Mouse (Mus musculus) lung, embryonic 16.5 days (tissue): ENCODE measurements around the gene Zbtb12. TPM values are rescaled to one million over a fixed set of nuclear protein-coding genes. Genes with fewer than 3 reads are reported as not detected.

ENCODE experiments used
- ATAC-seq: fragments of 200-750 bp; cut with Nextera tagmentation; 2 replicates; pipeline ENCODE4 v1.8.0; 2017; ENCODE audit warnings: low read depth, mild to moderate bottlenecking, moderate library complexity
- H3K27ac ChIP-seq: fragments of 300-500 bp; sonication (generic); 2 replicates; pipeline ENCODE4 v1.5.1; 2014; ENCODE audit warnings: mild to moderate bottlenecking, control low read depth, low read length
- H3K27me3 ChIP-seq: fragments of 300-500 bp; sonication (generic); 2 replicates; pipeline ENCODE4 v1.6.1; 2014; ENCODE audit warnings: low read depth, low read length, mixed read lengths; ENCODE audit not compliant: control insufficient read depth, insufficient read depth
- H3K36me3 ChIP-seq: fragments of 300-500 bp; sonication (generic); 2 replicates; pipeline ENCODE4 v1.6.1; 2014; ENCODE audit warnings: low read length; ENCODE audit not compliant: control insufficient read depth, insufficient read depth
- H3K4me1 ChIP-seq: fragments of 300-500 bp; sonication (generic); replicated peaks from 2 replicates; pipeline ENCODE4 v1.6.1; 2014; ENCODE audit warnings: low read length, mixed read lengths; ENCODE audit not compliant: control insufficient read depth, insufficient read depth
- H3K4me2 ChIP-seq: fragments of 300-500 bp; sonication (generic); 2 replicates; pipeline ENCODE4 v1.6.1; 2014; ENCODE audit warnings: low read depth, low read length, control low read depth
- H3K4me3 ChIP-seq: fragments of 300-500 bp; sonication (generic); 2 replicates; pipeline ENCODE4 v1.5.1; 2014; ENCODE audit warnings: mild to moderate bottlenecking, low read length, control low read depth
- H3K9ac ChIP-seq: fragments of 300-500 bp; sonication (generic); 2 replicates; pipeline ENCODE4 v1.6.1; 2014; ENCODE audit warnings: low read length, control low read depth
- H3K9me3 ChIP-seq: fragments of 300-500 bp; sonication (generic); 2 replicates; pipeline ENCODE4 v1.6.1; 2016; ENCODE audit warnings: low read length; ENCODE audit not compliant: control insufficient read depth
- WGBS: fragments of 180-500 bp; shearing (Covaris S2); extraction: QIAGEN DNeasy Blood & Tissue Kit; methylation state at CpG from one replicate; pipeline ENCODE4 v1.1.7; 2014; 5-methylcytosine and 5-hydroxymethylcytosine counted together
- polyA plus RNA-seq: library from polyadenylated mRNA; unstranded; fragments of >200 nt; fragmentation: Nextera tagmentation; extraction: Ambion mirVana; gene quantifications from 2 replicates; pipeline ENCODE4 v1.2.1, GENCODE M21; 2015

Gene Zbtb12
- polyA plus RNA-seq, 1 experiment from 2014 or later: 2.3 TPM

DNA sequence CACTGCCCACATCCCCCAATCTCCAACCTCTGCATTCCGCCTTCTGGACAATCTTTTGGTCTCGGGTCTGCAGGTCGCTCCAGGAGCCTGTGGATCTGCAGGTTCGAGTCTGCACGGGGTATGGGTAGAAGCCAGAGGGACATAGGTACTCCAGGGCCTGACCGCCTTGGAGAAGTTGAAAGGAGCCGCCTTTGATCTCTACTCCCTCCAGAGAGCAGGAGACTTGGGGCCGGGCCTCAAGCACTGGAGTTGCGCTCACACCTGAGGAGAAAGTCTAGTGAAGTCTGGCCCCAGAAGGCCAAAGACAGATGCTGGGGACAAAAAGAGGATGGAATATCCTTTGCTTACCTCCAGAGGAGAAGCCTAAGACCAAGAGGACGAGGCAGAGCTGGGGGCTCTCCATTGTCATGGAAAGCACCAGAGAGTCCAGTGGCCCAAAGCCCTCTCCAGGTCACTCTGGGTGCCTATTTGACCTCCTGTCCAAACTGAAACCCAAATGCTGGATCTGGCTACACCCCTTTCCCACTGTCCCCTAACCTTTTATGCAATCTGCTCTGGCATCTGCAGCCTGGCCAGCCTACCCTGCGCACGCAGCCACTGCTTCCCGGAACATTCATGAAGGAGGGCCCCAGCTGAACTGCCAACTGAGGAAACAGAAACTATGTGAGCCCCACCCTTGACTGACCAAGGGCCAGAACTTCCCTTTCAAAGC is 17.4 kb upstream of the Zbtb12 start:
- no peaks in the 10 kb centered on the region for H3K9me3 ChIP-seq
- no peak overlapping the region for H3K4me3 ChIP-seq
- no peak for ATAC-seq
- 60% methylated on average over 13 of the region's 13 CpGs for WGBS
- H3K4me1 ChIP-seq: no peaks in the 10 kb centered on the region
- no peak overlapping the region for H3K9ac ChIP-seq
- H3K27me3 ChIP-seq: no peaks in the 10 kb centered on the region
- no peak overlapping the region for H3K27ac ChIP-seq
- H3K36me3 ChIP-seq: peaks cover 3% of the 10 kb centered on the region; the same call in 1 of the 2 replicates
- no peak overlapping the region for H3K4me2 ChIP-seq

DNA sequence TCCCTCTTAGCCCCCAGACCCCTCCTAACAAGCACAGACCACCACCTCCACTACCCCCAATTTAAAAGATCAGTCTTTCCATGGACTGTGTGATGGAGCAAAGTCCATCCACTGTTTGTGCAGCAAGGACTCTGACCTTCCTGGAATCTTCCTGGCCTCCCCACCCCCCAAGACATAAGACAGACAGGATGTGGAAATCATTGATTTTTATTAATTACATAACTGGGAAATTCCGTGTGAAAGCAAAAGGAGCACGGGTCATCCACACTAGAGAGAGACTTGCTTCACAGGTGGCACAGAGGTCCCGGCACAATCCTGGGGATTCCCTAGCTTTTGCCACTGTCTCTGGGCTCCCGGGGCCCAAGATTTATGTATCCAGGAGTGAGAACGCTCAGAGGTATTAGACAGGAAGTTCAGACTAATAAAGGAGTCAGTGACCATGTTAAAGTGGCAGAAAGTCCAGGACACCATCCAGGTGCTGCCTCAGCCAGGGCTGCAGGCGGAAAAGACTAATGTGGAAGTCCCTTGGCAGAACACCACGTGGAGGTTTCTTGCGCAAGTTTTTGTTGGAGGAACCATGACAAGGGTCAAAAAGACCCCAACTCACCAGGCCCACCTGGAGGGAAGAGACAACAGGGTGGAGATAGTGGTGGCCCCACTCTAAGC is 16.7 kb upstream of the Zbtb12 start, which contains the start of gene Cfb:
TSS of gene Cfb (minus strand) at position 103 of the 666 bp plus-strand sequence.
- Histone ChIP-seq H3K36me3 (no peaks in the 10 kb centered on the region), H3K4me1 (no peaks in the 10 kb centered on the region), H3K27me3 (no peaks in the 10 kb centered on the region), H3K9me3 (no peaks in the 10 kb centered on the region), H3K4me3 (no peak within 1 kb of the TSS), H3K4me2 (no peak within 1 kb of the TSS), H3K27ac (no peak within 1 kb of the TSS), H3K9ac (no peak within 1 kb of the TSS)
- 53% methylated on average over 8 of the region's 8 CpGs for WGBS
- ATAC-seq: no peak

DNA sequence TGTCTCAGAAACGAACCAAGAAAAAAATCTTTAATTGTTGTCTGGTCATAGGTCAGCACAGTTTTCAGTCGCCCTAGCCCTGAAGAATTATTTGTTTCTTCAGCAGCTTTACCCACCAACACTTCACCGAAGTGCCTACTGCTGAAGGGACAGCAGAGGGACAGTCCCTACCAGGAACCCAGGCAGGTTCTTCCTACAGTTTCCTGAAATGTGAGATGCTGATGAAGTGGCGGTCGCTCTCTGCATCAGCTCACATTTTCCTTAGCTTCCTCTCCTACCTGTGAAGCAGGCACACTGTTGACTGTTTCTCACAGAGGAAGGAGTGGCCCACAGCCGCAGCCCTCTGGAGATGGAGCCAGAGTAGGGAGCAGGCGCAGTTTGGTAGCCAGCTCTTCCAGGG is 13.3 kb upstream of the Zbtb12 start:
- WGBS: 48% methylated on average over 7 of the region's 7 CpGs
- H3K27ac ChIP-seq: no peak overlapping the region
- H3K4me2 ChIP-seq: no peak overlapping the region
- no peaks in the 10 kb centered on the region for H3K36me3 ChIP-seq
- ATAC-seq: no peak
- no peak overlapping the region for H3K4me3 ChIP-seq
- H3K27me3 ChIP-seq: no peaks in the 10 kb centered on the region
- no peak overlapping the region for H3K9ac ChIP-seq
- H3K4me1 ChIP-seq: no peaks in the 10 kb centered on the region
- no peaks in the 10 kb centered on the region for H3K9me3 ChIP-seq

DNA sequence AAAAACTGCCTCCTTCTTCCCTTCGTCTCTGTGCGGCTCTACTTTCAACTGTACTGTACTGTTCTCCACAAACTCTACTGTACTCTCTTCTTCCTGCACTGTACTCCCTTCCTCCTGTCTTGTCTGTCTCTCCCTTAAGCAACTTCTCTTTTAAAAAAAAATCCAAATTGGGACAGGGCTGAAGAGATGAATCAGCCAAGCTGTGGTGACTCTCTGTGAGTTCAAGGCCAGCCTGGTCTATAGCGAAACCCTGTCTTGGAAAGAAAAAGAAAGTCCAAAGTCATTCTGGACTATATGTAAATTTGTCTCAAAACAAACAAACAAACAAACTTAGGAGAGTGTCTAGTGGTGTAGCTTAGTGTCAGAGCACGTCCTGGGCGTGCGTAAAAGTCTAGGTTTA is 5.0 kb upstream of the Zbtb12 start:
- Histone ChIP-seq H3K4me1 (no peaks in the 10 kb centered on the region), H3K4me3 (no peak overlapping the region)
- no peak for ATAC-seq

DNA sequence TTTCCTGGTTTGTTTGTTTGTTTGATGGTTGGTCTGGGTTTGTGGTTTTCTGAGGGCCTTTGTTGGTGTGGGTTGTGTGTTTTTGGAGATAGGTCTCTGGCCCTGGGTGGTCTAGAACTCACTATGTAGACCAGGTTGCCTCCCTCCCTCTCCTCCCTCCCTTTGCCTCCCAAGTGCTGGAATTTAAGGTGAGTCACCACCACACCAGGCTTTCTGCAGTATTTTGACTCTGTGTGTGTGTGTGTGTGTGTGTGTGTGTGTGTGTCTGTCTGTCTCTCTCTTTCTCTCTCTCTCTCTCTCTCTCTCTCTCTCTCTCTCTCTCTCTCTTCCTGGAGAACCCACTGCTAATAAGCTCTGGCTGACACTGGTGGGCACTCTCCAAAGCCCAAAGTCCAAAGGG is 1.9 kb downstream of the Zbtb12 start:
- H3K4me3 ChIP-seq: no peak overlapping the region
- H3K9me3 ChIP-seq: no peaks in the 10 kb centered on the region
- H3K27ac ChIP-seq: no peak overlapping the region
- ATAC-seq: no peak
- H3K4me1 ChIP-seq: no peaks in the 10 kb centered on the region
- no peaks in the 10 kb centered on the region for H3K36me3 ChIP-seq
- no peak overlapping the region for H3K9ac ChIP-seq
- no peak overlapping the region for H3K4me2 ChIP-seq
- H3K27me3 ChIP-seq: no peaks in the 10 kb centered on the region

More for the DNA sequence above, 5.0 kb upstream of the Zbtb12 start:
- Histone ChIP-seq H3K27ac (no peak overlapping the region), H3K27me3 (no peaks in the 10 kb centered on the region), H3K4me2 (no peak overlapping the region), H3K36me3 (no peaks in the 10 kb centered on the region), H3K9me3 (no peaks in the 10 kb centered on the region), H3K9ac (no peak overlapping the region)
- 82% methylated on average over 6 of the region's 6 CpGs for WGBS

DNA sequence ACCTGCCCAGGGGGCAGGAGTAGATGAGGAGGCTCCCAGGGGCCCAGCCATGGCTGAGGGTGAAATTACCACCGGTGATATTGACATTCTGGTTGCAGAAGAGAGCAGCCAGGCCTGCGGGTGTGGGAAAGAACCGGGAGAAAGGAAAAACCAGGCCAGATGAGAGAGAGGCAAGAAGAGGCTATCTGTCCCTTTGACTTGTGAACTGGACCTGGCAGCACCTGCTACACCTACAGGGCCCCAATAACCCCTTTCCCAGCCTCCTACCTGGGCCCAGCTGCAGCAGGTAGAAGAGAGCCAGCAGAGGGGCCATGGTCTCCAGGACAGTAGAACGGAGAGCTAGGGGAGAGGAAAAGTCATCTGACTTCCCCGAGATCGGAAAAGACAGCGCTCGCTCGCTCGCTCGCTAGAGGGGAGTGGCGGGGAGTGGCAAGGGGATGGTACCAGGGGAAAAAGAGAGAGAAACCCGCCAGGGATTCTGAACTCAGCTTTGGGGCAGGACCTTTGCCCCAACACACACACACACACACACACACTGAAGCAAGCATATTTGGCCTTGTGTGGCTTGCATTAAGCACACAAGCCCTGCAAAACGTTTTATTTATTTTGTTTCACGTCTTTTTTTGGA is 2.5 kb downstream of the Zbtb12 start, which contains the start of gene Gm20547:
TSS of gene Gm20547 (minus strand) at position 360 of the 628 bp plus-strand sequence.
- H3K27me3 ChIP-seq: no peaks in the 10 kb centered on the region
- WGBS: 12% methylated on average over 15 of the region's 15 CpGs

DNA sequence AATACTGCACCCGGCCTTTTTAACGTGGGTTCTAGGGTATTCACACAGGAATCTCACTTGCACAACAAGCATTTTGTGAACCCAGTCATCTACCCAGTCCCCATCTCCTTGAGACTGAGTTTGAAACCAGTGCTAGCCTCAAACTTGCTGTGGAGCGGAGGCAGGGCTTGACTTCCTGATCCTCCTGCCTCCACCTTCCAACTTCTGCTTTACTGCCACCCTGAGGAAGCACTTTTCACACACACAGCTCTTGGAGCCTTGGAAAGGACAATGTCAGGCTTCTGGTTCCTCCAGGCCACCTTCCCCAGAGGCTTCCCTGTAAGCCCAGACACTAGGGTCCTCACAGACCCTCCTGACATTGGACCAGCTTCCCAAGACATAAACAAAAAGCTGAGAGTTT is 4.0 kb downstream of the Zbtb12 start:
- Histone ChIP-seq H3K4me3 (no peak overlapping the region), H3K4me2 (no peak overlapping the region), H3K27me3 (no peaks in the 10 kb centered on the region), H3K9me3 (no peaks in the 10 kb centered on the region), H3K4me1 (no peaks in the 10 kb centered on the region), H3K27ac (no peak overlapping the region), H3K9ac (no peak overlapping the region), H3K36me3 (no peaks in the 10 kb centered on the region)
- 73% methylated on average over 3 of the region's 3 CpGs for WGBS
- no peak for ATAC-seq

More for the DNA sequence above, 2.5 kb downstream of the Zbtb12 start, which contains the start of gene Gm20547:
- H3K4me1 ChIP-seq: no peaks in the 10 kb centered on the region
- no peak within 1 kb of the TSS for H3K4me3 ChIP-seq
- H3K9ac ChIP-seq: no peak within 1 kb of the TSS
- no peak within 1 kb of the TSS for H3K4me2 ChIP-seq
- no peak within 1 kb of the TSS for H3K27ac ChIP-seq
- ATAC-seq: no peak
- H3K36me3 ChIP-seq: no peaks in the 10 kb centered on the region
- H3K9me3 ChIP-seq: no peaks in the 10 kb centered on the region

DNA sequence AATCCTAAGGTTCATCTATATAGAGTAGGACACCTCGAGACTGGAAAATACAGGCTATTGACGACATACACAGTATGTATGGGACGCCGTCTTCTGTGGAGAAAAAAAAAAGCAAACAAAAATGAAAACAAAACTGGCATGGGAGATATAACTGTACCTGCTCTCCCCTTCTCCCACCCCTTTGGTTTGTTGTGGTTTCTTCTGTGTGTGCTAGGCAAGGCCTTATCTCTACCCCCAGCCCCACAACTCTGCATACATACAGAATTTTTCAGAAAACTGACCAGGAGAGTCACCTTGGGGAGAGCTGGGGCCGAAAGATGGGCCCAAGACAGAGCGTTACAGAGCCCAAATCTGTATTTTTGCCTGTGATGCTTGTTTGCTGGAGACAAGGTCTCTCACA is 5.4 kb downstream of the Zbtb12 start:
- WGBS: 85% methylated on average over 6 of the region's 6 CpGs
- ATAC-seq: no peak

DNA sequence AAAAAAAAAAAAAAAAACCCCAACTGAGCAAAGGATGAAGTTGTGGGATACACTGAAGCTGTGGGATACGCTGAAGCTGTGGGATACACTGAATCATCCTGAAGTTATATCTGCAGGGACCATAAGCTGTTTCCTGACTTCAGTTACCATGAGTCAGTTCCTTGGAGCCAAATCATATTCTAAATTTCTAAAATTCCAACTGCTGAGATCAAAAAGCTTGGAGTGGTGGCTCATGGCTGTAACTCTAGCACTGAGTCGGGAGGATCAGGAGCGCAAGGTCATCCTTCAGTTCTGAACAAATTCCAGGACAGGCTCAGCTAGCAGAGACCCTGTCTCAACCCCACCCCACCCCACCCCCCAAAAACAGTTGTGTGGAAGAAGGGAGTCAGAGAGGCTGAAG is 6.3 kb downstream of the Zbtb12 start:
- Histone ChIP-seq H3K27ac (no peak overlapping the region), H3K4me1 (no peaks in the 10 kb centered on the region), H3K4me3 (no peak overlapping the region), H3K9ac (no peak overlapping the region), H3K27me3 (no peaks in the 10 kb centered on the region), H3K4me2 (no peak overlapping the region), H3K9me3 (no peaks in the 10 kb centered on the region), H3K36me3 (no peaks in the 10 kb centered on the region)
- ATAC-seq: no peak
- WGBS: 70% methylated on average over 3 of the region's 3 CpGs

More for the DNA sequence above, 5.4 kb downstream of the Zbtb12 start:
- no peak overlapping the region for H3K9ac ChIP-seq
- no peak overlapping the region for H3K4me3 ChIP-seq
- no peak overlapping the region for H3K4me2 ChIP-seq
- H3K9me3 ChIP-seq: no peaks in the 10 kb centered on the region
- no peak overlapping the region for H3K27ac ChIP-seq
- H3K36me3 ChIP-seq: no peaks in the 10 kb centered on the region
- no peaks in the 10 kb centered on the region for H3K4me1 ChIP-seq
- no peaks in the 10 kb centered on the region for H3K27me3 ChIP-seq
